8 mouse cellular contexts compared by ENCODE assay signal in genomic region chr13:100832741-100833639, GRCm38 (mm10). TPM values are rescaled to one million over a fixed set of nuclear protein-coding genes. Genes with fewer than 3 reads are reported as not detected.
DNase-seq lines count a peak whose midpoint lies in the region; ATAC-seq and TF ChIP-seq lines count a peak whose summit lies in the region.

Gene Slc30a5 (minus strand): TSS chr13:100833427.

- TF ChIP-seq CTCF in kidney, adult 2 months (conservative IDR thresholded peaks at IDR 0.05; ENCODE audit: insufficient read depth, insufficient read length, low read depth, low read length), result peak; percentile 83
- TF ChIP-seq CTCF in spleen, adult 2 months (IDR thresholded peaks at IDR 0.05; ENCODE audit: extremely low read depth, insufficient read depth, insufficient read length, insufficient replicate concordance), result peak; percentile 82; the same call in 1 of the 2 replicates

- H3K4me1 ChIP-seq in embryonic facial prominence, embryonic 13.5 days, result peaks cover 24% of the 10 kb centered on the region
- peaks cover 10% of the 10 kb centered on the region; the same call in 1 of the 2 replicates for H3K4me1 ChIP-seq in kidney, adult 2 months (ENCODE audit: control insufficient read depth, insufficient read depth, low read length)
- peaks cover 17% of the 10 kb centered on the region for H3K4me1 ChIP-seq in limb, embryonic 12.5 days (replicated peaks)
- peaks cover 20% of the 10 kb centered on the region for H3K4me1 ChIP-seq in midbrain, embryonic 15.5 days
- H3K4me1 ChIP-seq in spleen, adult 2 months (ENCODE audit: control insufficient read depth, insufficient read depth, insufficient read length), result peaks cover 7% of the 10 kb centered on the region

- peak within 1 kb of the TSS; percentile 74 for H3K4me2 ChIP-seq in embryonic facial prominence, embryonic 13.5 days
- H3K4me2 ChIP-seq in limb, embryonic 12.5 days, result peak within 1 kb of the TSS; percentile 67
- H3K4me2 ChIP-seq in midbrain, embryonic 15.5 days, result peak within 1 kb of the TSS; percentile 80

- H3K9ac ChIP-seq in embryonic facial prominence, embryonic 13.5 days, result peak within 1 kb of the TSS; percentile 97
- H3K9ac ChIP-seq in limb, embryonic 12.5 days (replicated peaks), result peak within 1 kb of the TSS; percentile 93
- peak within 1 kb of the TSS; percentile 89 for H3K9ac ChIP-seq in midbrain, embryonic 15.5 days

- peaks cover 6% of the 10 kb centered on the region; the same call in 1 of the 2 replicates for H3K36me3 ChIP-seq in embryonic facial prominence, embryonic 13.5 days
- no peaks in the 10 kb centered on the region for H3K36me3 ChIP-seq in kidney, adult 2 months (ENCODE audit: control insufficient read depth, insufficient read depth, low read length)
- peaks cover 3% of the 10 kb centered on the region for H3K36me3 ChIP-seq in limb, embryonic 12.5 days
- H3K36me3 ChIP-seq in midbrain, embryonic 15.5 days (replicated peaks), result no peaks in the 10 kb centered on the region
- H3K36me3 ChIP-seq in spleen, adult 2 months (ENCODE audit: control insufficient read depth, insufficient read depth, low read length), result peaks cover 1% of the 10 kb centered on the region

- TF ChIP-seq POLR2A in kidney, adult 2 months (IDR thresholded peaks at IDR 0.05; ENCODE audit: low read depth, low read length), result peak; percentile 69
- peak; percentile 74; the same call in 1 of the 2 replicates for TF ChIP-seq POLR2A in spleen, adult 2 months (IDR thresholded peaks at IDR 0.05; ENCODE audit: low read depth, low read length)

- peak within 1 kb of the TSS; percentile 84 for H3K27ac ChIP-seq in embryonic facial prominence, embryonic 13.5 days
- peak within 1 kb of the TSS; percentile 44 for H3K27ac ChIP-seq in kidney, adult 2 months (ENCODE audit: insufficient read depth, low read depth, low read length)
- peak within 1 kb of the TSS; percentile 89 for H3K27ac ChIP-seq in limb, embryonic 12.5 days
- peak within 1 kb of the TSS; percentile 88 for H3K27ac ChIP-seq in midbrain, embryonic 15.5 days
- H3K27ac ChIP-seq in spleen, adult 2 months (ENCODE audit: insufficient read depth, low read length), result peak within 1 kb of the TSS; percentile 87

- peak; percentile 96 for ATAC-seq in embryonic facial prominence, embryonic 13.5 days (ENCODE audit: insufficient number of reproducible peaks, insufficient read depth, low FRiP score, low TSS enrichment, low read depth)
- ATAC-seq in limb, embryonic 12.5 days (ENCODE audit: insufficient number of reproducible peaks, insufficient read depth, low FRiP score, low TSS enrichment, low read depth), result peak; percentile 96
- ATAC-seq in midbrain, embryonic 15.5 days (replicated peaks), result peak; percentile 98

- no peaks in the 10 kb centered on the region for H3K9me3 ChIP-seq in embryonic facial prominence, embryonic 13.5 days
- H3K9me3 ChIP-seq in limb, embryonic 12.5 days, result no peaks in the 10 kb centered on the region
- no peaks in the 10 kb centered on the region for H3K9me3 ChIP-seq in midbrain, embryonic 15.5 days

- peak; percentile 99 for DNase-seq in 3134 (ENCODE audit: extremely low read depth, insufficient read length, low spot score)
- DNase-seq in adrenal gland, postnatal 36 days, result peak; percentile 99 to 100
- peak; percentile 99 for DNase-seq in heart, adult 18-20 months
- DNase-seq in kidney, adult 2 months, result peak; percentile 99
- peak; percentile 98 to 99 for DNase-seq in spleen, adult 2 months (ENCODE audit: low read depth in 1 of 2, low spot score in 2 of 2)

- H3K27me3 ChIP-seq in embryonic facial prominence, embryonic 13.5 days, result no peaks in the 10 kb centered on the region
- no peaks in the 10 kb centered on the region for H3K27me3 ChIP-seq in kidney, adult 2 months (replicated peaks; ENCODE audit: control insufficient read depth, insufficient read depth, low read length)
- H3K27me3 ChIP-seq in limb, embryonic 12.5 days, result peaks cover 3% of the 10 kb centered on the region; the same call in 1 of the 2 replicates
- 0 out of 2 replicates have a peak, but pooled peaks cover 4% of the 10 kb centered on the region for H3K27me3 ChIP-seq in midbrain, embryonic 15.5 days (replicated peaks)
- H3K27me3 ChIP-seq in spleen, adult 2 months (ENCODE audit: control insufficient read depth, insufficient read depth, low read length), result no peaks in the 10 kb centered on the region

- under 1% methylated on average over 94 of the region's 94 CpGs for WGBS in embryonic facial prominence, embryonic 13.5 days
- WGBS in kidney, adult 2 months, result under 1% methylated on average over 88 of the region's 94 CpGs
- under 1% methylated on average over 89 of the region's 94 CpGs for WGBS in limb, embryonic 12.5 days
- WGBS in midbrain, embryonic 15.5 days, result under 1% methylated on average over 92 of the region's 94 CpGs
- under 1% methylated on average over 91 of the region's 94 CpGs for WGBS in spleen, adult 2 months

- H3K4me3 ChIP-seq in embryonic facial prominence, embryonic 13.5 days, result peak within 1 kb of the TSS; percentile 95
- H3K4me3 ChIP-seq in kidney, adult 2 months (ENCODE audit: insufficient read depth, low read depth, low read length), result peak within 1 kb of the TSS; percentile 77
- peak within 1 kb of the TSS; percentile 96 for H3K4me3 ChIP-seq in limb, embryonic 12.5 days (replicated peaks)
- peak within 1 kb of the TSS; percentile 86 for H3K4me3 ChIP-seq in midbrain, embryonic 15.5 days
- peak within 1 kb of the TSS; percentile 76 for H3K4me3 ChIP-seq in spleen, adult 2 months (ENCODE audit: extremely low read depth, insufficient read depth, insufficient read length)

RNA-seq across cellular contexts. Expression of gene Slc30a5, which starts in this region (rescaled TPM):
- total RNA-seq in adrenal gland, postnatal 36 days (2021), result 10 to 100 TPM; 49.9 to 51.4 TPM
- polyA plus RNA-seq in embryonic facial prominence, embryonic 13.5 days (2015; fragmentation: Nextera tagmentation; extraction: Ambion mirVana), result 50.6 and 54.5 TPM in 2 replicates
- 10 to 100 TPM; 20.1 to 21.8 TPM for total RNA-seq in heart, adult 18-20 months (2021)
- polyA plus RNA-seq in kidney, adult 2 months (2012; rRNA removed), result 28.5 and 33.8 TPM in 2 replicates
- polyA plus RNA-seq in limb, embryonic 12.5 days (2016; fragmentation: Nextera tagmentation; extraction: Ambion mirVana), result 54.7 and 55.5 TPM in 2 replicates
- 32.7 and 34.3 TPM in 2 replicates for polyA plus RNA-seq in midbrain, embryonic 15.5 days (2015; fragmentation: Nextera tagmentation; extraction: Ambion mirVana)
- 20.6 and 24.0 TPM in 2 replicates for polyA plus RNA-seq in spleen, adult 2 months (2012; rRNA removed)

Comparison
In these comparisons a context has a peak if more than half of its experiments do, and no peak if none do; other contexts are left out.
1. Peak in every context shown above with its lines: DNase-seq, ATAC-seq, H3K4me3 ChIP-seq and H3K27ac ChIP-seq.